Mouse (Mus musculus): ENCODE results near the gene Sdhaf3. TPM values are rescaled to one million over a fixed set of nuclear protein-coding genes. Genes with fewer than 3 reads are reported as not detected.

Gene Sdhaf3
- polyA plus RNA-seq, 1 experiment from 2014 or later: 5.8 TPM

DNA sequence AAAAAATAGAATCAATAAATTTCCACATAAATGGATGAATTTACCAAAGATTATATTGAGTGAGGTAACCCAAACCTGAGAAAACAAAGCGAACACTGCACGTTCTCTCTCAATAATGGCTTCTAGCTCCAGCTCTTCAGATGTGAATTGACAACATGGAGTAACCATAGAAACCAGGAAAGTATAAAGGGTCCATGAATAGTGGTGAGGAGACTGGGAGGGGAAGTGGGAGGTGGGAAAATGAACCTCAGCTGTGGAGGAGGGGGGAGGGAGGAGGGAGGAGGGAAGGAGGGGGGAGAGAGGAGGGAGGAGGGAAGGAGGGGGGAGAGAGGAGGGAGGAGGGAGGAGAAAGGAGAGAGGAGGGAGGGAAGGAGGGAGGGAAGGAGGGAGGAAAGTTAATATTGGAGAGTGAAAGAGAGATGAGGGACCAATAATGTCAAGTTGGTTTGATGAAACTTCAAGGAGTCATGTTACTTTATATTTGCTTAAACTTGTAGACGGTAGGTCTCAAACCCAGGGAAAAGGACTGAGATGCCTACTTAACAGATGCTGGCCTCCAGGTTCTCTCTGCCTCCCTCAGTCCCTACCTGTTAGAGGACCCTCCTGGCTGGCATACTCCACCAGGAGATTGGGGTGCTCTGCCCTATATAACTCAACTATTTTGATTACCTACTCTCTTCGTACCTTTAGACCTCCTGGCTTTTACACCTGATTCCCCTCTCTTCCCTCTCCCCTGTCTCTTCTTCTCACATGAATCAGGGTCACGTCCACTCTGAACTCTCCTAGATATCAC is 126.9 kb downstream of the Sdhaf3 start:
- Histone ChIP-seq H3K9ac (ENCODE audit: low read depth, low read length) (no peak overlapping the region), H3K27ac (ENCODE audit: low read depth, low read length) (no peak overlapping the region), H3K36me3 (ENCODE audit: control insufficient read depth, insufficient read depth, low read length) (no peaks in the 10 kb centered on the region), H3K4me3 (ENCODE audit: low read depth, low read length) (no peak overlapping the region), H3K4me1 (ENCODE audit: control insufficient read depth, insufficient read depth, low read length) (no peaks in the 10 kb centered on the region), H3K4me2 (no peak overlapping the region), H3K9me3 (replicated peaks; ENCODE audit: control insufficient read depth, low read length) (no peaks in the 10 kb centered on the region), H3K27me3 (ENCODE audit: control insufficient read depth, insufficient read depth, low read length) (no peaks in the 10 kb centered on the region)
- ATAC-seq (replicated peaks; ENCODE audit: insufficient number of reproducible peaks, low FRiP score, low TSS enrichment): no peak
- 82% methylated on average over 5 of the region's 5 CpGs for WGBS (ENCODE audit: insufficient replicate concordance)

DNA sequence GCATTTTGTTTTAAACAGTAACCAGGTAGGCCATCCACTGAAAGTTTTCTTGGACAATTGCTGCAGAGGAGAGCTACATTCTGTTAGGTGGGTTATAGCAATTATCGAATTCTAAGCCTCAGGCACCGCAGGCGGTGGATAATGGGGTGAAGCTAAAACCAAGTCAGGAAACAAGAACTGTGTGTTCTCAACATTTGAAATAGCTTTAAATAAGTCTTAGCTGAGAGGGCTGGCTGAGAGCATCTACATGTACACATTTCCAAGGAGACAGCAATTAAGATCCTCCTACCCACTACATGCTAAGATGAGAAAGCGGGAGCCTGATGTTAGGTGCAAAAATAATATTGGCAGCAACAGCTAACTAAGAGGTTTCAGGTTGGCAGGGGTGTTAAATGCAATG is 127.9 kb downstream of the Sdhaf3 start:
- no peak overlapping the region for H3K27ac ChIP-seq (ENCODE audit: low read depth, low read length)
- H3K36me3 ChIP-seq (ENCODE audit: control insufficient read depth, insufficient read depth, low read length): no peaks in the 10 kb centered on the region
- 90% methylated on average over 4 of the region's 4 CpGs for WGBS (ENCODE audit: insufficient replicate concordance)
- H3K9ac ChIP-seq (ENCODE audit: low read depth, low read length): no peak overlapping the region
- no peak for ATAC-seq (replicated peaks; ENCODE audit: insufficient number of reproducible peaks, low FRiP score, low TSS enrichment)
- H3K4me3 ChIP-seq (ENCODE audit: low read depth, low read length): no peak overlapping the region
- H3K4me2 ChIP-seq: no peak overlapping the region
- no peaks in the 10 kb centered on the region for H3K9me3 ChIP-seq (replicated peaks; ENCODE audit: control insufficient read depth, low read length)
- H3K4me1 ChIP-seq (ENCODE audit: control insufficient read depth, insufficient read depth, low read length): no peaks in the 10 kb centered on the region
- no peaks in the 10 kb centered on the region for H3K27me3 ChIP-seq (ENCODE audit: control insufficient read depth, insufficient read depth, low read length)

DNA sequence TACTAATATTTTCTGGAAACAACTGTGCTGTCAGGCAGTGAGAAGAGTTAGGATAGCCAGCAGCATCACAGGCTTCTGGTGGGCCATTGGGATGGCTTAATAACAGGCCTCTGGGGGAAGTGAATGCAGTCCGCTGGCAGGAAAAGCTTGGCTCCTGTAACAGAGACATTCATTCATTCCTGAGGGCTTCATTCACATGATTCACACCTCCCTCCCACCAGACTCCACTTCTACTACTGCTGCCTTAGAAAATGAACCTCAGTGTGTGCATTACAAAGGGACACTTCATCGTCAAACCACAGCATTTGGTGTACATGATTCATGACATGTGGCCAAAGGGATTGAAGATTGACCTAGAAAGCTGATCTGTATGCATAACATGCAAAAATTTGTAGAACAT is 128.6 kb downstream of the Sdhaf3 start:
- H3K9ac ChIP-seq (ENCODE audit: low read depth, low read length): no peak overlapping the region
- no peaks in the 10 kb centered on the region for H3K9me3 ChIP-seq (replicated peaks; ENCODE audit: control insufficient read depth, low read length)
- H3K36me3 ChIP-seq (ENCODE audit: control insufficient read depth, insufficient read depth, low read length): no peaks in the 10 kb centered on the region
- no peak for ATAC-seq (replicated peaks; ENCODE audit: insufficient number of reproducible peaks, low FRiP score, low TSS enrichment)
- no peak overlapping the region for H3K4me2 ChIP-seq
- H3K4me3 ChIP-seq (ENCODE audit: low read depth, low read length): no peak overlapping the region
- WGBS (ENCODE audit: insufficient replicate concordance): 73% methylated on average over 2 of the region's 2 CpGs
- H3K27me3 ChIP-seq (ENCODE audit: control insufficient read depth, insufficient read depth, low read length): no peaks in the 10 kb centered on the region
- H3K27ac ChIP-seq (ENCODE audit: low read depth, low read length): no peak overlapping the region
- no peaks in the 10 kb centered on the region for H3K4me1 ChIP-seq (ENCODE audit: control insufficient read depth, insufficient read depth, low read length)

DNA sequence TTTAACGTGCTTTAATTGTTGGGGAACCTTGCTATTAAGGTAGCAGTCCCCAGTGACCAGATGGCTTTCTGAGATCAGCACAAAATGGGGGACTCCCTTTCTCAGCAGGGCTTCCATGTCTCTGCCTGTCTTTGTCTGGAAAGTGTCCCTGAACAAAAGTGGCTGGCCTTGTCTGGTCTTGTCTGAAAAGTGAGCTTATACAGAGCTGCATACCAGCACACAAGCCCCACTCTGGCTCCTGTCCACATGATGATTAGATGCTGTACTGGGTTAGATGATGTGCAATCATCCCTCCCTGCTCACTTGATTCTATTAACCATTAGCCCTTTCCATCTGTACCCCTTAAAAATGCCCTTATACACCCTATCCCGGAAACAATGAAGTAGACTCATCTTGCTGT is 129.7 kb downstream of the Sdhaf3 start:
- 79% methylated on average over 2 of the region's 2 CpGs for WGBS (ENCODE audit: insufficient replicate concordance)
- Histone ChIP-seq H3K27me3 (ENCODE audit: control insufficient read depth, insufficient read depth, low read length) (no peaks in the 10 kb centered on the region), H3K9ac (ENCODE audit: low read depth, low read length) (no peak overlapping the region), H3K9me3 (replicated peaks; ENCODE audit: control insufficient read depth, low read length) (no peaks in the 10 kb centered on the region), H3K36me3 (ENCODE audit: control insufficient read depth, insufficient read depth, low read length) (no peaks in the 10 kb centered on the region), H3K4me2 (no peak overlapping the region), H3K4me1 (ENCODE audit: control insufficient read depth, insufficient read depth, low read length) (no peaks in the 10 kb centered on the region), H3K4me3 (ENCODE audit: low read depth, low read length) (no peak overlapping the region), H3K27ac (ENCODE audit: low read depth, low read length) (no peak overlapping the region)
- ATAC-seq (replicated peaks; ENCODE audit: insufficient number of reproducible peaks, low FRiP score, low TSS enrichment): no peak

DNA sequence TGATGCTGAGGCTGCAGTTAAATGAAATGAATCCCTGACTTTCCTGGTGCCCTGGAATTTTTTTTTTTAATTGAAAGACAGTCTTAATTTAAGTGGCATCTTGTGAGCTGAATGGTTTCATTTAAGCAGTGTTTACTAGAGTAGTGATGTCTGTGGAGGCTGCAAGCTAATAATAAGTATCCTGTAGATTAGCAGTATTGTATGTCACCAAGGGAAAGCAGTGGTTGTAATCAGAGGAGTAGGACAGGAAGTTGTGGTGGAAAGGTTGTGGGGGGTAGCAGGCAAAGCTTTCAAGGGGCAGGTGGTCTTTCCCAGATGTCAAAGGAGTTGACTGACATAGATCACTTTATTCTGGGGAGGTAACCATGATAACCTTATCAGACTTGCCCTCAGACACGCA is 136.3 kb downstream of the Sdhaf3 start:
- no peaks in the 10 kb centered on the region for H3K27me3 ChIP-seq (ENCODE audit: control insufficient read depth, insufficient read depth, low read length)
- WGBS (ENCODE audit: insufficient replicate concordance): 56% methylated on average over 1 of the region's 1 CpGs
- no peak overlapping the region for H3K4me2 ChIP-seq

More for the DNA sequence above, 136.3 kb downstream of the Sdhaf3 start:
- Histone ChIP-seq H3K4me3 (ENCODE audit: low read depth, low read length) (no peak overlapping the region), H3K9ac (ENCODE audit: low read depth, low read length) (no peak overlapping the region), H3K27ac (ENCODE audit: low read depth, low read length) (no peak overlapping the region), H3K36me3 (ENCODE audit: control insufficient read depth, insufficient read depth, low read length) (no peaks in the 10 kb centered on the region), H3K4me1 (ENCODE audit: control insufficient read depth, insufficient read depth, low read length) (no peaks in the 10 kb centered on the region), H3K9me3 (replicated peaks; ENCODE audit: control insufficient read depth, low read length) (no peaks in the 10 kb centered on the region)
- no peak for ATAC-seq (replicated peaks; ENCODE audit: insufficient number of reproducible peaks, low FRiP score, low TSS enrichment)

Other genes with a start within 250 kb of the Sdhaf3 start
- 0.47 TPM in 1 of 2 replicates, not detected in the other for gene Dlx6, start 92.7 kb upstream of the Sdhaf3 start, polyA plus RNA-seq (2014; fragmentation: Nextera tagmentation; extraction: Ambion mirVana)
- gene Dlx5, start 73.9 kb upstream of the Sdhaf3 start, polyA plus RNA-seq (2014; fragmentation: Nextera tagmentation; extraction: Ambion mirVana): 0.93 and 1.2 TPM in 2 replicates